Mouse (Mus musculus): ENCODE data around the gene Zcchc14. TPM values are rescaled to one million over a fixed set of nuclear protein-coding genes. Genes with fewer than 3 reads are reported as not detected.

Zcchc14 gene
- polyA plus RNA-seq, 1 experiment from 2014 or later: 28.0 TPM

GRCm38 (mm10) chr8:121591178-121592066, 61.3 kb downstream of the Zcchc14 start:
- H3K4me3 ChIP-seq: peak overlapping the region; percentile 84
- peak overlapping the region; percentile 72 for H3K4me2 ChIP-seq
- H3K36me3 ChIP-seq (replicated peaks): peaks cover 18% of the 10 kb centered on the region; the same call in 1 of the 2 replicates
- H3K27me3 ChIP-seq (replicated peaks): no peaks in the 10 kb centered on the region
- no peaks in the 10 kb centered on the region for H3K9me3 ChIP-seq
- H3K9ac ChIP-seq: peak overlapping the region; percentile 87
- peak overlapping the region; percentile 84 for H3K27ac ChIP-seq
- H3K4me1 ChIP-seq: peaks cover 26% of the 10 kb centered on the region
- no peak for ATAC-seq (replicated peaks)
- WGBS: 17% methylated on average over 20 of the region's 20 CpGs

GRCm38 (mm10) chr8:121590203-121591177, 62.2 kb downstream of the Zcchc14 start, which contains the start of gene Map1lc3b:
Gene Map1lc3b, plus strand, starts transcription at chr8:121590361.
- H3K27me3 ChIP-seq (replicated peaks): no peaks in the 10 kb centered on the region
- peak within 1 kb of the TSS; percentile 84 for H3K4me3 ChIP-seq
- peaks cover 30% of the 10 kb centered on the region for H3K4me1 ChIP-seq
- WGBS: under 1% methylated on average over 94 of the region's 94 CpGs
- peak; percentile 88 for ATAC-seq (replicated peaks)
- no peaks in the 10 kb centered on the region for H3K9me3 ChIP-seq
- peak within 1 kb of the TSS; percentile 87 for H3K9ac ChIP-seq
- peak within 1 kb of the TSS; percentile 84 for H3K27ac ChIP-seq
- H3K4me2 ChIP-seq: peak within 1 kb of the TSS; percentile 72
- H3K36me3 ChIP-seq (replicated peaks): peaks cover 13% of the 10 kb centered on the region; the same call in 1 of the 2 replicates

GRCm38 (mm10) chr8:121589205-121589726, 63.4 kb downstream of the Zcchc14 start:
- Histone ChIP-seq H3K9me3 (no peaks in the 10 kb centered on the region), H3K4me1 (peaks cover 34% of the 10 kb centered on the region), H3K4me3 (no peak overlapping the region), H3K9ac (no peak overlapping the region), H3K36me3 (replicated peaks) (0 out of 2 replicates have a peak, but pooled peaks cover 3% of the 10 kb centered on the region), H3K4me2 (no peak overlapping the region; the same call in 1 of the 2 replicates), H3K27ac (no peak overlapping the region), H3K27me3 (replicated peaks) (no peaks in the 10 kb centered on the region)
- no peak for ATAC-seq (replicated peaks)
- 37% methylated on average over 2 of the region's 2 CpGs for WGBS

- H3K9ac ChIP-seq: no peak overlapping the region
- H3K4me3 ChIP-seq: no peak overlapping the region
- 0 out of 2 replicates have a peak, but pooled peaks cover 2% of the 10 kb centered on the region for H3K36me3 ChIP-seq (replicated peaks)
- 85% methylated on average over 4 of the region's 4 CpGs for WGBS
- H3K27me3 ChIP-seq (replicated peaks): no peaks in the 10 kb centered on the region
- no peaks in the 10 kb centered on the region for H3K9me3 ChIP-seq
- ATAC-seq (replicated peaks): no peak
- H3K27ac ChIP-seq: no peak overlapping the region
- no peak overlapping the region for H3K4me2 ChIP-seq
- H3K4me1 ChIP-seq: peaks cover 34% of the 10 kb centered on the region
These were observed 64.0 kb downstream of the Zcchc14 start for GRCm38 (mm10) chr8:121588750-121589149.

GRCm38 (mm10) chr8:121585159-121585825, 67.4 kb downstream of the Zcchc14 start:
- Histone ChIP-seq H3K36me3 (replicated peaks) (no peaks in the 10 kb centered on the region), H3K27ac (peak overlapping the region; percentile 59), H3K4me1 (peaks cover 14% of the 10 kb centered on the region), H3K9ac (peak overlapping the region; percentile 42), H3K9me3 (no peaks in the 10 kb centered on the region), H3K4me2 (peak overlapping the region; percentile 59), H3K27me3 (replicated peaks) (no peaks in the 10 kb centered on the region), H3K4me3 (peak overlapping the region; percentile 52)
- peak; percentile 95 for ATAC-seq (replicated peaks)
- 1% methylated on average over 47 of the region's 47 CpGs for WGBS

GRCm38 (mm10) chr8:121584730-121585129, 68.0 kb downstream of the Zcchc14 start:
- no peaks in the 10 kb centered on the region for H3K36me3 ChIP-seq (replicated peaks)
- no peak overlapping the region; the same call in 1 of the 2 replicates for H3K27ac ChIP-seq
- peak overlapping the region; percentile 52 for H3K4me3 ChIP-seq
- no peak for ATAC-seq (replicated peaks)
- 41% methylated on average over 13 of the region's 13 CpGs for WGBS
- peaks cover 13% of the 10 kb centered on the region for H3K4me1 ChIP-seq
- no peaks in the 10 kb centered on the region for H3K27me3 ChIP-seq (replicated peaks)
- H3K9ac ChIP-seq: no peak overlapping the region; the same call in 1 of the 2 replicates
- peak overlapping the region; percentile 59 for H3K4me2 ChIP-seq
- no peaks in the 10 kb centered on the region for H3K9me3 ChIP-seq

- H3K4me1 ChIP-seq: peaks cover 8% of the 10 kb centered on the region; the same call in 1 of the 2 replicates
- H3K36me3 ChIP-seq (replicated peaks): no peaks in the 10 kb centered on the region
- 63% methylated on average over 8 of the region's 8 CpGs for WGBS
- ATAC-seq (replicated peaks): no peak
- H3K4me3 ChIP-seq: no peak overlapping the region
- no peak overlapping the region for H3K9ac ChIP-seq
- H3K27ac ChIP-seq: no peak overlapping the region
- H3K4me2 ChIP-seq: no peak overlapping the region
- no peaks in the 10 kb centered on the region for H3K27me3 ChIP-seq (replicated peaks)
- no peaks in the 10 kb centered on the region for H3K9me3 ChIP-seq
These were observed 69.0 kb downstream of the Zcchc14 start for GRCm38 (mm10) chr8:121583653-121584052.

- no peak for ATAC-seq (replicated peaks)
- Histone ChIP-seq H3K36me3 (replicated peaks) (no peaks in the 10 kb centered on the region), H3K27ac (no peak overlapping the region), H3K4me3 (no peak overlapping the region), H3K9ac (no peak overlapping the region), H3K9me3 (no peaks in the 10 kb centered on the region), H3K4me1 (peaks cover 26% of the 10 kb centered on the region), H3K4me2 (no peak overlapping the region), H3K27me3 (replicated peaks) (no peaks in the 10 kb centered on the region)
- WGBS: 37% methylated on average over 9 of the region's 9 CpGs
These were observed 72.2 kb downstream of the Zcchc14 start for GRCm38 (mm10) chr8:121580465-121580864.

- peak within 1 kb of the TSS; percentile 64 for H3K9ac ChIP-seq
- peak; percentile 93 for ATAC-seq (replicated peaks)
- H3K4me2 ChIP-seq: peak within 1 kb of the TSS; percentile 72
- peak within 1 kb of the TSS; percentile 64 for H3K4me3 ChIP-seq
- peak within 1 kb of the TSS; percentile 74 for H3K27ac ChIP-seq
- no peaks in the 10 kb centered on the region for H3K36me3 ChIP-seq (replicated peaks)
- 1% methylated on average over 55 of the region's 63 CpGs for WGBS
- no peaks in the 10 kb centered on the region for H3K9me3 ChIP-seq
- H3K27me3 ChIP-seq (replicated peaks): no peaks in the 10 kb centered on the region
- H3K4me1 ChIP-seq: peaks cover 30% of the 10 kb centered on the region
These were observed 73.8 kb downstream of the Zcchc14 start, which contains the start of gene Fbxo31 for GRCm38 (mm10) chr8:121578676-121579451. Gene Fbxo31, minus strand, starts transcription at chr8:121578806.

- no peaks in the 10 kb centered on the region for H3K9me3 ChIP-seq
- peak overlapping the region; percentile 64 for H3K4me3 ChIP-seq
- H3K27ac ChIP-seq: peak overlapping the region; percentile 74
- ATAC-seq (replicated peaks): peak; percentile 76
- under 1% methylated on average over 41 of the region's 44 CpGs for WGBS
- peaks cover 32% of the 10 kb centered on the region for H3K4me1 ChIP-seq
- peak overlapping the region; percentile 64 for H3K9ac ChIP-seq
- no peaks in the 10 kb centered on the region for H3K36me3 ChIP-seq (replicated peaks)
- H3K27me3 ChIP-seq (replicated peaks): no peaks in the 10 kb centered on the region
- peak overlapping the region; percentile 72 for H3K4me2 ChIP-seq
These were observed 74.7 kb downstream of the Zcchc14 start for GRCm38 (mm10) chr8:121577751-121578675.

All from midbrain, embryonic 15.5 days (tissue).